Mouse (Mus musculus) urinary bladder, postnatal 36 days (tissue): Measurements from ENCODE around the gene Tdpoz3.
"Not testable (repeated sequence)": the region's sequence is repeated elsewhere in the genome, so short reads cannot be mapped to it uniquely, and the experiment has no call there.

Experiments
- DNase-seq, 2 experiments: peaks; one replicate each; pipeline ENCODE4 v3.0.0; 2022; ENCODE audit warnings: low spot score in 2 of 2, mixed read lengths in 1 of 2

Tdpoz3 gene

GRCm38 (mm10) chr3:93825720-93826119, at the start of gene Tdpoz3:
Tdpoz3 (plus strand) TSS chr3:93826020.
- DNase-seq, result not testable (repeated sequence)

- DNase-seq, result not testable (repeated sequence)
Measured at GRCm38 (mm10) chr3:93796098-93796497, 29.7 kb upstream of the Tdpoz3 start, which contains the start of gene Tdpoz4. Tdpoz4 (plus strand) TSS chr3:93796398.

GRCm38 (mm10) chr3:93813341-93813740, 12.5 kb upstream of the Tdpoz3 start:
- DNase-seq, result not testable (repeated sequence)

GRCm38 (mm10) chr3:93858957-93859356, 33.1 kb downstream of the Tdpoz3 start:
- DNase-seq, result not testable (repeated sequence)

GRCm38 (mm10) chr3:93870635-93871034, 44.8 kb downstream of the Tdpoz3 start:
- DNase-seq, result not testable (repeated sequence)
